22 mouse cellular contexts compared by ENCODE assay signal in the genomic region with DNA sequence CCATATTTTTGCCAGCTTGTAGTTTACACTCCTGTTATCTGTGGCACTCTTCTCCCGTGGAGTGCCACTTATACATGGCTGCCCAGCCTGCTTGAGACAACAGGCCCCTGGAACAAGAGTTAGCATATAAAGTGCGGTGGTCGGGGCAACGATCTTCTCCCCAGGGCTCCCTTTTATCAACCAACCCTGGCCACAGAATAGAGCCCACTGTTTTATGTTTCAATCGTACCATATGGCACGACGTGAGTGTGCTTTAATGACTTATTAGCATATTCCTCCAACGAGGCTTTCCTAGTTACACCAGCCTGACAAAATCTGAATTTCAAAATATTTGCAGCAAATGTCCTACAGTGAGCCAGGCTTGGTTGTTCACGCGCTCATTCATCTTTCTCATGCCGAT. TPM values are rescaled to one million over a fixed set of nuclear protein-coding genes. Genes with fewer than 3 reads are reported as not detected.
A peak's percentile ranks its signal among the peaks of the same experiment; 100 is the strongest.
DNase-seq lines count a peak whose midpoint lies in the region; ATAC-seq and TF ChIP-seq lines count a peak whose summit lies in the region.
"Had no signal": no experiment of that assay in that cellular context is flagged by ENCODE, and none has a peak within 500 bp of the region (broad histone marks: within the 10 kb centered on the region; RNA-seq: fewer than 3 reads in every experiment).

No protein-coding gene starts in this region.

- H3K9ac ChIP-seq in forebrain, embryonic 12.5 days = no peak overlapping the region
- no peak overlapping the region for H3K9ac ChIP-seq in hindbrain, embryonic 14.5 days
- H3K9ac ChIP-seq in midbrain, embryonic 15.5 days = no peak overlapping the region
- no peak overlapping the region for H3K9ac ChIP-seq in intestine, embryonic 16.5 days (ENCODE audit: low read depth, low read length)
- no peak overlapping the region for H3K9ac ChIP-seq in stomach, postnatal 0 days (ENCODE audit: low read length)
- H3K9ac ChIP-seq: kidney, embryonic 15.5 days had no signal

- ATAC-seq in forebrain, embryonic 12.5 days (ENCODE audit: low FRiP score) = peak; percentile 53
- peak; percentile 53; the same call in 1 of the 2 replicates for ATAC-seq in hindbrain, embryonic 14.5 days (ENCODE audit: low FRiP score)
- peak; percentile 75 for ATAC-seq in midbrain, embryonic 15.5 days (replicated peaks)
- ATAC-seq in intestine, embryonic 16.5 days = no peak
- no peak for ATAC-seq in stomach, postnatal 0 days (ENCODE audit: low FRiP score, low TSS enrichment)

- H3K27ac ChIP-seq in forebrain, embryonic 10.5 days = peak overlapping the region; percentile 48; the same call in 1 of the 2 replicates
- peak overlapping the region; percentile 51 for H3K27ac ChIP-seq in forebrain, embryonic 12.5 days
- H3K27ac ChIP-seq in hindbrain, embryonic 14.5 days = peak overlapping the region; percentile 43; the same call in 1 of the 2 replicates
- H3K27ac ChIP-seq in midbrain, embryonic 15.5 days = peak overlapping the region; percentile 62
- H3K27ac ChIP-seq in intestine, embryonic 16.5 days (ENCODE audit: low read length) = no peak overlapping the region
- no peak overlapping the region for H3K27ac ChIP-seq in stomach, postnatal 0 days (replicated peaks)
- H3K27ac ChIP-seq: kidney, embryonic 15.5 days had no signal

- H3K27me3 ChIP-seq in forebrain, embryonic 10.5 days (ENCODE audit: poor library complexity, severe bottlenecking) = peaks cover 8% of the 10 kb centered on the region
- H3K27me3 ChIP-seq in forebrain, embryonic 12.5 days = no peaks in the 10 kb centered on the region
- no peaks in the 10 kb centered on the region for H3K27me3 ChIP-seq in hindbrain, embryonic 14.5 days (ENCODE audit: control insufficient read depth, insufficient read depth, low read length)
- H3K27me3 ChIP-seq in midbrain, embryonic 15.5 days (replicated peaks) = no peaks in the 10 kb centered on the region
- H3K27me3 ChIP-seq in intestine, embryonic 16.5 days (replicated peaks; ENCODE audit: control insufficient read depth, insufficient read depth, low read length) = no peaks in the 10 kb centered on the region
- no peaks in the 10 kb centered on the region for H3K27me3 ChIP-seq in stomach, postnatal 0 days (ENCODE audit: control insufficient read depth, insufficient read depth, low read length)

- WGBS in forebrain, embryonic 10.5 days = 78% methylated on average over 11 of the region's 11 CpGs
- WGBS in forebrain, embryonic 12.5 days = 37% methylated on average over 11 of the region's 11 CpGs
- WGBS in hindbrain, embryonic 14.5 days = 20% methylated on average over 11 of the region's 11 CpGs
- WGBS in midbrain, embryonic 15.5 days = 25% methylated on average over 11 of the region's 11 CpGs
- 71% methylated on average over 11 of the region's 11 CpGs for WGBS in intestine, embryonic 16.5 days
- 75% methylated on average over 11 of the region's 11 CpGs for WGBS in stomach, postnatal 0 days

- TF ChIP-seq CTCF in stomach, postnatal 0 days (IDR thresholded peaks at IDR 0.05; ENCODE audit: low read depth) = no peak

- no peaks in the 10 kb centered on the region for H3K9me3 ChIP-seq in forebrain, embryonic 10.5 days
- H3K9me3 ChIP-seq in forebrain, embryonic 12.5 days = no peaks in the 10 kb centered on the region
- H3K9me3 ChIP-seq in hindbrain, embryonic 14.5 days (ENCODE audit: control insufficient read depth, low read length) = no peaks in the 10 kb centered on the region
- no peaks in the 10 kb centered on the region for H3K9me3 ChIP-seq in midbrain, embryonic 15.5 days
- H3K9me3 ChIP-seq in intestine, embryonic 16.5 days (ENCODE audit: control insufficient read depth, low read length) = no peaks in the 10 kb centered on the region
- H3K9me3 ChIP-seq in stomach, postnatal 0 days (ENCODE audit: control insufficient read depth, low read length) = no peaks in the 10 kb centered on the region
- H3K9me3 ChIP-seq: kidney, embryonic 15.5 days had no signal

- no peak overlapping the region for H3K4me3 ChIP-seq in forebrain, embryonic 10.5 days
- no peak overlapping the region for H3K4me3 ChIP-seq in forebrain, embryonic 12.5 days (replicated peaks)
- H3K4me3 ChIP-seq in hindbrain, embryonic 14.5 days (replicated peaks; ENCODE audit: low read length) = no peak overlapping the region
- no peak overlapping the region for H3K4me3 ChIP-seq in midbrain, embryonic 15.5 days
- no peak overlapping the region for H3K4me3 ChIP-seq in intestine, embryonic 16.5 days (ENCODE audit: low read length)
- no peak overlapping the region for H3K4me3 ChIP-seq in stomach, postnatal 0 days (ENCODE audit: low read depth, low read length)
- H3K4me3 ChIP-seq: kidney, embryonic 15.5 days had no signal

- no peak for DNase-seq in forebrain, embryonic 10.5 days (ENCODE audit: extremely low spot score, low spot score)
- DNase-seq in hindbrain, embryonic 14.5 days (ENCODE audit: low spot score) = peak; percentile 26
- no peak for DNase-seq in heart, adult 18-20 months
- no peak for DNase-seq in stomach, postnatal 0 days (ENCODE audit: low spot score)
- DNase-seq: cerebellum, postnatal 10 days; gastrocnemius, postnatal 14 days; left cerebral cortex, postnatal 4 days; lung, adult 2 months; lung, postnatal 36 days; right cerebral cortex, adult 18-20 months; thymus, adult 18-20 months had no signal

- peaks cover 34% of the 10 kb centered on the region for H3K4me1 ChIP-seq in forebrain, embryonic 10.5 days
- peaks cover 26% of the 10 kb centered on the region for H3K4me1 ChIP-seq in forebrain, embryonic 12.5 days
- peaks cover 14% of the 10 kb centered on the region; the same call in 1 of the 2 replicates for H3K4me1 ChIP-seq in hindbrain, embryonic 14.5 days (replicated peaks; ENCODE audit: control insufficient read depth, insufficient read depth, low read length)
- H3K4me1 ChIP-seq in midbrain, embryonic 15.5 days = peaks cover 16% of the 10 kb centered on the region
- peaks cover 8% of the 10 kb centered on the region; the same call in 1 of the 2 replicates for H3K4me1 ChIP-seq in intestine, embryonic 16.5 days (ENCODE audit: control insufficient read depth, insufficient read depth, low read length)
- no peaks in the 10 kb centered on the region for H3K4me1 ChIP-seq in stomach, postnatal 0 days (replicated peaks; ENCODE audit: control insufficient read depth, insufficient read depth)
- H3K4me1 ChIP-seq: kidney, embryonic 15.5 days had no signal

- TF ChIP-seq EP300 in stomach, postnatal 0 days (optimal IDR thresholded peaks at IDR 0.05) = no peak

- H3K4me2 ChIP-seq in forebrain, embryonic 12.5 days = no peak overlapping the region
- H3K4me2 ChIP-seq in hindbrain, embryonic 14.5 days (replicated peaks) = peak overlapping the region; percentile 23; the same call in 1 of the 2 replicates
- H3K4me2 ChIP-seq in midbrain, embryonic 15.5 days = peak overlapping the region; percentile 25
- no peak overlapping the region for H3K4me2 ChIP-seq in intestine, embryonic 16.5 days (ENCODE audit: low read depth, low read length)
- no peak overlapping the region for H3K4me2 ChIP-seq in stomach, postnatal 0 days (replicated peaks; ENCODE audit: low read depth)
- H3K4me2 ChIP-seq: kidney, embryonic 15.5 days had no signal

- no peaks in the 10 kb centered on the region for H3K36me3 ChIP-seq in forebrain, embryonic 10.5 days (replicated peaks)
- no peaks in the 10 kb centered on the region for H3K36me3 ChIP-seq in forebrain, embryonic 12.5 days (replicated peaks)
- no peaks in the 10 kb centered on the region for H3K36me3 ChIP-seq in hindbrain, embryonic 14.5 days (replicated peaks; ENCODE audit: control insufficient read depth, insufficient read depth)
- no peaks in the 10 kb centered on the region for H3K36me3 ChIP-seq in midbrain, embryonic 15.5 days (replicated peaks)
- no peaks in the 10 kb centered on the region for H3K36me3 ChIP-seq in intestine, embryonic 16.5 days (ENCODE audit: control insufficient read depth, insufficient read depth, low read length)
- H3K36me3 ChIP-seq in stomach, postnatal 0 days (ENCODE audit: control insufficient read depth, insufficient read depth, low read length) = no peaks in the 10 kb centered on the region
- H3K36me3 ChIP-seq: kidney, embryonic 15.5 days had no signal

RNA-seq across cellular contexts. Expression of a gene that starts 53.2 kb away (rescaled TPM):
- not detected in 2 replicates for polyA plus RNA-seq in forebrain, embryonic 10.5 days (2016; fragmentation: Nextera tagmentation; extraction: Ambion mirVana)
- polyA plus RNA-seq in forebrain, embryonic 12.5 days (2016; fragmentation: Nextera tagmentation; extraction: Ambion mirVana) = not detected in 2 replicates
- polyA plus RNA-seq in hindbrain, embryonic 14.5 days (2014; fragmentation: Nextera tagmentation; extraction: Ambion mirVana) = 3.4 and 4.1 TPM in 2 replicates
- polyA plus RNA-seq in midbrain, embryonic 15.5 days (2015; fragmentation: Nextera tagmentation; extraction: Ambion mirVana) = 0.97 and 1.6 TPM in 2 replicates
- total RNA-seq in heart, adult 18-20 months (2021) = not detected
- polyA plus RNA-seq in intestine, embryonic 16.5 days (2015; fragmentation: Nextera tagmentation; extraction: Ambion mirVana) = not detected in 2 replicates
- not detected in 2 replicates for polyA plus RNA-seq in stomach, postnatal 0 days (2015; fragmentation: Nextera tagmentation; extraction: Ambion mirVana)
- total RNA-seq: gastrocnemius, postnatal 14 days; heart, adult 8-10 months; layer of hippocampus, adult 18-20 months; left cerebral cortex, postnatal 4 days; liver, adult 2 months; monocyte, adult 5-6 weeks had no signal
- polyA plus RNA-seq: heart, postnatal 0 days; intestine, embryonic 14.5 days; liver, adult 2 months; lung, adult 2 months; small intestine, adult 2 months had no signal

Comparison
In these comparisons a context has a peak if more than half of its experiments do, and no peak if none do; other contexts are left out.
1. H3K27ac ChIP-seq: peak in forebrain, embryonic 10.5 days (single experiment), forebrain, embryonic 12.5 days (single experiment), hindbrain, embryonic 14.5 days (single experiment) and midbrain, embryonic 15.5 days (single experiment); none in intestine, embryonic 16.5 days (single experiment) and stomach, postnatal 0 days (single experiment).
2. ATAC-seq: peak in forebrain, embryonic 12.5 days (single experiment), hindbrain, embryonic 14.5 days (single experiment) and midbrain, embryonic 15.5 days (single experiment); none in intestine, embryonic 16.5 days (single experiment) and stomach, postnatal 0 days (single experiment).
3. H3K4me2 ChIP-seq: peak in hindbrain, embryonic 14.5 days (single experiment) and midbrain, embryonic 15.5 days (single experiment); none in forebrain, embryonic 12.5 days (single experiment), intestine, embryonic 16.5 days (single experiment) and stomach, postnatal 0 days (single experiment).